Mouse (Mus musculus) midbrain, embryonic 10.5 days (tissue): ENCODE data around the gene Dctd. TPM values are rescaled to one million over a fixed set of nuclear protein-coding genes. Genes with fewer than 3 reads are reported as not detected.
"Not testable (repeated sequence)": the region's sequence is repeated elsewhere in the genome, so short reads cannot be mapped to it uniquely, and the experiment has no call there.

Experiments
- DNase-seq: peaks from one replicate; pipeline ENCODE4 v3.0.0-alpha.2; 2017; ENCODE audit warnings: low spot score
- H3K27ac ChIP-seq: fragments of 300-500 bp; sonication (generic); replicated peaks from 2 replicates; pipeline ENCODE4 v1.5.1; 2016; ENCODE audit warnings: mild to moderate bottlenecking
- H3K27me3 ChIP-seq: fragments of 300-500 bp; sonication (generic); 2 replicates; pipeline ENCODE4 v1.6.1; 2016; ENCODE audit warnings: low read depth, mild to moderate bottlenecking; ENCODE audit not compliant: poor library complexity, severe bottlenecking
- H3K36me3 ChIP-seq: fragments of 300-500 bp; sonication (generic); 2 replicates; pipeline ENCODE4 v1.6.1; 2016; ENCODE audit warnings: mild to moderate bottlenecking, moderate library complexity
- H3K4me1 ChIP-seq: fragments of 300-500 bp; sonication (generic); 2 replicates; pipeline ENCODE4 v1.6.1; 2016
- H3K4me3 ChIP-seq: fragments of 300-500 bp; sonication (generic); 2 replicates; pipeline ENCODE4 v1.5.1; 2016; ENCODE audit warnings: mild to moderate bottlenecking, moderate library complexity
- H3K9me3 ChIP-seq: fragments of 300-500 bp; sonication (generic); replicated peaks from 2 replicates; pipeline ENCODE4 v1.6.1; 2016; ENCODE audit warnings: mild to moderate bottlenecking
- WGBS: fragments of 180-500 bp; shearing (Covaris S2); methylation state at CpG from one replicate; pipeline ENCODE4 v1.1.7; 2016; 5-methylcytosine and 5-hydroxymethylcytosine counted together
- polyA plus RNA-seq: library from polyadenylated mRNA; unstranded; fragments of >200 nt; fragmentation: Nextera tagmentation; extraction: Ambion mirVana; gene quantifications from 2 replicates; pipeline ENCODE4 v1.2.1, GENCODE M21; 2016

Dctd gene
- polyA plus RNA-seq, 1 experiment from 2014 or later: 36.9 TPM

- DNase-seq: peak; percentile 61
- WGBS: 12% methylated on average over 15 of the region's 15 CpGs
- H3K4me3 ChIP-seq: peak overlapping the region; percentile 38
- H3K9me3 ChIP-seq: peaks cover 20% of the 10 kb centered on the region
- peaks cover 41% of the 10 kb centered on the region for H3K4me1 ChIP-seq
- H3K36me3 ChIP-seq: 0 out of 2 replicates have a peak, but pooled peaks cover 5% of the 10 kb centered on the region
- peaks cover 58% of the 10 kb centered on the region for H3K27me3 ChIP-seq
- peak overlapping the region; percentile 38; the same call in 1 of the 2 replicates for H3K27ac ChIP-seq
These were observed 54.6 kb downstream of the Dctd start for GRCm38 (mm10) chr8:48153360-48154121.

- Histone ChIP-seq H3K4me1 (peaks cover 44% of the 10 kb centered on the region), H3K27ac (0 out of 2 replicates have a peak overlapping the region, but pooled peaks have one; percentile 25), H3K4me3 (no peak overlapping the region), H3K9me3 (0 out of 2 replicates have a peak, but pooled peaks cover 5% of the 10 kb centered on the region), H3K27me3 (peaks cover 51% of the 10 kb centered on the region), H3K36me3 (no peaks in the 10 kb centered on the region)
- WGBS: 26% methylated on average over 10 of the region's 10 CpGs
- DNase-seq: peak; percentile 48
These were observed 58.8 kb downstream of the Dctd start for GRCm38 (mm10) chr8:48157718-48158117.

- 88% methylated on average over 15 of the region's 15 CpGs for WGBS
- Histone ChIP-seq H3K4me1 (peaks cover 40% of the 10 kb centered on the region), H3K36me3 (no peaks in the 10 kb centered on the region), H3K9me3 (0 out of 2 replicates have a peak, but pooled peaks cover 5% of the 10 kb centered on the region), H3K27ac (no peak overlapping the region), H3K4me3 (no peak overlapping the region), H3K27me3 (peaks cover 43% of the 10 kb centered on the region)
- no peak for DNase-seq
These were observed 59.8 kb downstream of the Dctd start for GRCm38 (mm10) chr8:48158560-48159217.

GRCm38 (mm10) chr8:48177406-48177805 is 78.5 kb downstream of the Dctd start:
- 84% methylated on average over 4 of the region's 4 CpGs for WGBS
- H3K36me3 ChIP-seq: no peaks in the 10 kb centered on the region
- H3K9me3 ChIP-seq: peaks cover 16% of the 10 kb centered on the region; the same call in 1 of the 2 replicates
- H3K4me1 ChIP-seq: peaks cover 26% of the 10 kb centered on the region
- 0 out of 2 replicates have a peak overlapping the region, but pooled peaks have one; percentile 68 for H3K27ac ChIP-seq
- H3K27me3 ChIP-seq: no peaks in the 10 kb centered on the region
- DNase-seq: no peak
- H3K4me3 ChIP-seq: no peak overlapping the region

GRCm38 (mm10) chr8:48177876-48178275 is 79.0 kb downstream of the Dctd start:
- Histone ChIP-seq H3K27me3 (no peaks in the 10 kb centered on the region), H3K9me3 (peaks cover 16% of the 10 kb centered on the region; the same call in 1 of the 2 replicates), H3K27ac (peak overlapping the region; percentile 68; the same call in 1 of the 2 replicates), H3K4me1 (peaks cover 26% of the 10 kb centered on the region), H3K4me3 (no peak overlapping the region), H3K36me3 (no peaks in the 10 kb centered on the region)
- DNase-seq: no peak
- WGBS: 98% methylated on average over 1 of the region's 1 CpGs

- Histone ChIP-seq H3K36me3 (no peaks in the 10 kb centered on the region), H3K4me1 (peaks cover 28% of the 10 kb centered on the region), H3K27me3 (no peaks in the 10 kb centered on the region), H3K4me3 (no peak overlapping the region), H3K27ac (peak overlapping the region; percentile 68), H3K9me3 (peaks cover 16% of the 10 kb centered on the region; the same call in 1 of the 2 replicates)
- peak; percentile 23 for DNase-seq
- 26% methylated on average over 4 of the region's 4 CpGs for WGBS
These were observed 80.1 kb downstream of the Dctd start for GRCm38 (mm10) chr8:48178993-48179392.

- H3K36me3 ChIP-seq, H3K4me3 ChIP-seq, H3K27ac ChIP-seq, H3K27me3 ChIP-seq, DNase-seq: not testable (repeated sequence)
- peaks cover 13% of the 10 kb centered on the region; the same call in 1 of the 2 replicates for H3K9me3 ChIP-seq
- peaks cover 29% of the 10 kb centered on the region for H3K4me1 ChIP-seq
- WGBS: 96% methylated on average over 9 of the region's 9 CpGs
These were observed 81.3 kb downstream of the Dctd start for GRCm38 (mm10) chr8:48180146-48180545.

- Histone ChIP-seq H3K4me3 (no peak overlapping the region), H3K9me3 (peaks cover 13% of the 10 kb centered on the region; the same call in 1 of the 2 replicates), H3K4me1 (peaks cover 30% of the 10 kb centered on the region), H3K27ac (no peak overlapping the region), H3K27me3 (no peaks in the 10 kb centered on the region), H3K36me3 (no peaks in the 10 kb centered on the region)
- WGBS: 95% methylated on average over 3 of the region's 3 CpGs
- DNase-seq: no peak
These were observed 82.1 kb downstream of the Dctd start for GRCm38 (mm10) chr8:48181000-48181399.

GRCm38 (mm10) chr8:48183758-48184157 is 84.9 kb downstream of the Dctd start:
- no peaks in the 10 kb centered on the region for H3K36me3 ChIP-seq
- H3K4me3 ChIP-seq: no peak overlapping the region
- peaks cover 19% of the 10 kb centered on the region for H3K9me3 ChIP-seq
- no peak overlapping the region for H3K27ac ChIP-seq
- H3K4me1 ChIP-seq: peaks cover 16% of the 10 kb centered on the region
- 79% methylated on average over 7 of the region's 7 CpGs for WGBS
- no peaks in the 10 kb centered on the region for H3K27me3 ChIP-seq
- DNase-seq: no peak

GRCm38 (mm10) chr8:48188586-48188985 is 89.7 kb downstream of the Dctd start:
- H3K27me3 ChIP-seq: no peaks in the 10 kb centered on the region
- WGBS: 97% methylated on average over 12 of the region's 12 CpGs
- peaks cover 6% of the 10 kb centered on the region for H3K9me3 ChIP-seq
- DNase-seq: no peak
- H3K4me1 ChIP-seq: peaks cover 8% of the 10 kb centered on the region
- H3K36me3 ChIP-seq: no peaks in the 10 kb centered on the region
- H3K4me3 ChIP-seq: no peak overlapping the region
- H3K27ac ChIP-seq: no peak overlapping the region

GRCm38 (mm10) chr8:48195971-48196370 is 97.1 kb downstream of the Dctd start:
- Histone ChIP-seq H3K36me3 (no peaks in the 10 kb centered on the region), H3K27ac (no peak overlapping the region), H3K4me1 (no peaks in the 10 kb centered on the region), H3K9me3 (peaks cover 15% of the 10 kb centered on the region), H3K27me3 (no peaks in the 10 kb centered on the region), H3K4me3 (no peak overlapping the region)
- WGBS: 95% methylated on average over 9 of the region's 9 CpGs
- no peak for DNase-seq

- H3K4me1 ChIP-seq: peaks cover 19% of the 10 kb centered on the region
- peaks cover 15% of the 10 kb centered on the region for H3K9me3 ChIP-seq
- H3K27ac ChIP-seq: no peak overlapping the region
- H3K27me3 ChIP-seq: no peaks in the 10 kb centered on the region
- no peaks in the 10 kb centered on the region for H3K36me3 ChIP-seq
- WGBS: 94% methylated on average over 9 of the region's 9 CpGs
- DNase-seq: no peak
- no peak overlapping the region for H3K4me3 ChIP-seq
These were observed 100.3 kb downstream of the Dctd start for GRCm38 (mm10) chr8:48199171-48199570.

- H3K27me3 ChIP-seq: no peaks in the 10 kb centered on the region
- 56% methylated on average over 3 of the region's 3 CpGs for WGBS
- peaks cover 31% of the 10 kb centered on the region for H3K4me1 ChIP-seq
- H3K9me3 ChIP-seq: peaks cover 9% of the 10 kb centered on the region; the same call in 1 of the 2 replicates
- no peak for DNase-seq
- no peak overlapping the region for H3K4me3 ChIP-seq
- no peak overlapping the region for H3K27ac ChIP-seq
- H3K36me3 ChIP-seq: no peaks in the 10 kb centered on the region
These were observed 103.7 kb downstream of the Dctd start for GRCm38 (mm10) chr8:48202632-48203031.
